Comparison of ENCODE assay signal across 11 mouse cellular contexts in the genomic region with DNA sequence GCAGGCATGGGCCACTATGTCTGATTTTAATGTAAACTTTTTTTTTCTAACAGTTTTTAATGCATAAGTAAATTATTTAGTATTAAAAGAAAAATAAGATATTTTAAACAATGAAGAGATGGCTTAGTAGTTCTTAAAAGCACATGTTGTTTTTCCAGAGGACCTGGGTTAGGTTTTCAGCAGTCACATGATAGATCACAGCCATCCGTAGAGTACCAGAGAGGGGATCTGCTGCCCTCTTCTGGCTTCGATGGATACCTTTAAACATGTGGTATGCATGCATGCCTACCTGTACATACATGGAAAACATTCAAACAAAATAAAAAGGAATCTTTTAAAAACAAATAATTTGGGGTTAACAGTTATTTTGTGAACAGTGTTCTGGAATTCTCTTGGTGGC. TPM values are rescaled to one million over a fixed set of nuclear protein-coding genes. Genes with fewer than 3 reads are reported as not detected.
A peak's percentile ranks its signal among the peaks of the same experiment; 100 is the strongest.
DNase-seq lines count a peak whose midpoint lies in the region; ATAC-seq and TF ChIP-seq lines count a peak whose summit lies in the region.
"Had no signal": no experiment of that assay in that cellular context is flagged by ENCODE, and none has a peak within 500 bp of the region (broad histone marks: within the 10 kb centered on the region; RNA-seq: fewer than 3 reads in every experiment).

No protein-coding gene starts in this region.

- 0 out of 2 replicates have a peak, but pooled peaks cover 7% of the 10 kb centered on the region for H3K36me3 ChIP-seq in kidney, postnatal 0 days (ENCODE audit: insufficient read depth, low read length)

- H3K9me3 ChIP-seq in kidney, postnatal 0 days (replicated peaks; ENCODE audit: low read length), result no peaks in the 10 kb centered on the region
- H3K9me3 ChIP-seq: lung, embryonic 15.5 days had no signal

- DNase-seq in kidney, postnatal 0 days (ENCODE audit: low spot score), result no peak
- no peak for DNase-seq in kidney, adult 11 months
- peak; percentile 35 for DNase-seq in thymus, postnatal 14 days
- DNase-seq in thymus, adult 18-20 months, result no peak
- peak; percentile 28 for DNase-seq in c-Kit-positive CD71-positive TER-119-negative erythroid progenitor cells, embryonic 14.5 days (ENCODE audit: low read depth)
- DNase-seq in ovary, postnatal 14 days (ENCODE audit: low spot score), result no peak
- DNase-seq in ovary, postnatal 10 days (ENCODE audit: low spot score), result no peak
- no peak for DNase-seq in kidney, postnatal 10 days

- no peaks in the 10 kb centered on the region for H3K27me3 ChIP-seq in kidney, postnatal 0 days (ENCODE audit: insufficient read depth, low read length)
- H3K27me3 ChIP-seq: heart, embryonic 13.5 days; lung, embryonic 15.5 days had no signal

- H3K9ac ChIP-seq in kidney, postnatal 0 days (ENCODE audit: low read depth, low read length), result no peak overlapping the region
- H3K9ac ChIP-seq: heart, embryonic 13.5 days; lung, embryonic 15.5 days had no signal

- H3K4me2 ChIP-seq in kidney, postnatal 0 days (ENCODE audit: low read length), result no peak overlapping the region
- H3K4me2 ChIP-seq: heart, embryonic 13.5 days; lung, embryonic 15.5 days had no signal

- no peaks in the 10 kb centered on the region for H3K4me1 ChIP-seq in kidney, postnatal 0 days (replicated peaks; ENCODE audit: insufficient read depth, low read length)
- H3K4me1 ChIP-seq: heart, embryonic 13.5 days; lung, embryonic 15.5 days had no signal

- TF ChIP-seq CTCF in kidney, postnatal 0 days (IDR thresholded peaks at IDR 0.05; ENCODE audit: low read depth), result peak; percentile 47

- no peak for ATAC-seq in kidney, postnatal 0 days (replicated peaks; ENCODE audit: low FRiP score, low read depth)
- ATAC-seq: midbrain, embryonic 16.5 days had no signal

- H3K4me3 ChIP-seq in kidney, postnatal 0 days (replicated peaks; ENCODE audit: low read depth, low read length), result no peak overlapping the region
- H3K4me3 ChIP-seq: heart, embryonic 13.5 days; lung, embryonic 15.5 days had no signal

- H3K27ac ChIP-seq in kidney, postnatal 0 days, result no peak overlapping the region
- H3K27ac ChIP-seq: heart, embryonic 13.5 days; lung, embryonic 15.5 days had no signal

- 93% methylated on average over 2 of the region's 2 CpGs for WGBS in kidney, postnatal 0 days

RNA-seq across cellular contexts. Expression of a gene that starts 45.9 kb away (rescaled TPM):
- polyA plus RNA-seq in kidney, postnatal 0 days (2015; fragmentation: Nextera tagmentation; extraction: Ambion mirVana), result 48.9 and 49.2 TPM in 2 replicates

RNA-seq across cellular contexts. Expression of a gene that starts 52.1 kb away (rescaled TPM):
- polyA plus RNA-seq in kidney, postnatal 0 days (2015; fragmentation: Nextera tagmentation; extraction: Ambion mirVana), result 7.7 and 7.8 TPM in 2 replicates

Comparison
In these comparisons a context has a peak if more than half of its experiments do, and no peak if none do; other contexts are left out.
1. DNase-seq: peak in thymus, postnatal 14 days (single experiment) and c-Kit-positive CD71-positive TER-119-negative erythroid progenitor cells, embryonic 14.5 days (single experiment); none in kidney, postnatal 0 days (single experiment), kidney, adult 11 months (single experiment), thymus, adult 18-20 months (0 of 2), ovary, postnatal 14 days (single experiment), ovary, postnatal 10 days (single experiment) and kidney, postnatal 10 days (single experiment).